Mouse (Mus musculus) limb, embryonic 14.5 days (tissue): ENCODE measurements around the gene Fancc. TPM values are rescaled to one million over a fixed set of nuclear protein-coding genes. Genes with fewer than 3 reads are reported as not detected.

Experiments used
- ATAC-seq: fragments of 200-750 bp; cut with Nextera tagmentation; 2 replicates; pipeline ENCODE4 v1.8.0; 2017; ENCODE audit warnings: low read depth, moderate number of reproducible peaks, moderate TSS enrichment; ENCODE audit not compliant: low FRiP score
- DNase-seq: peaks from one replicate; pipeline ENCODE4 v3.0.0-alpha.2; 2015; ENCODE audit warnings: low spot score
- H3K27ac ChIP-seq: fragments of 300-500 bp; sonication (generic); replicated peaks from 2 replicates; pipeline ENCODE4 v1.5.1; 2014; ENCODE audit warnings: low read depth, mild to moderate bottlenecking, low read length, moderate library complexity, mixed read lengths
- H3K27me3 ChIP-seq: fragments of 300-500 bp; sonication (generic); 2 replicates; pipeline ENCODE4 v1.6.1; 2014; ENCODE audit warnings: low read length, mixed read lengths; ENCODE audit not compliant: control insufficient read depth, insufficient read depth
- H3K36me3 ChIP-seq: fragments of 300-500 bp; sonication (generic); 2 replicates; pipeline ENCODE4 v1.6.1; 2014; ENCODE audit warnings: mild to moderate bottlenecking, low read length, moderate library complexity, mixed read lengths; ENCODE audit not compliant: control insufficient read depth, insufficient read depth
- H3K4me1 ChIP-seq: fragments of 300-500 bp; sonication (generic); 2 replicates; pipeline ENCODE4 v1.6.1; 2014; ENCODE audit warnings: antibody characterized with exemption, low read length, mixed read lengths; ENCODE audit not compliant: control insufficient read depth, insufficient read depth
- H3K4me2 ChIP-seq: fragments of 300-500 bp; sonication (generic); replicated peaks from 2 replicates; pipeline ENCODE4 v1.6.1; 2014; ENCODE audit warnings: low read depth, mild to moderate bottlenecking, low read length, moderate library complexity; ENCODE audit not compliant: severe bottlenecking
- H3K4me3 ChIP-seq: fragments of 300-500 bp; sonication (generic); replicated peaks from 2 replicates; pipeline ENCODE4 v1.5.1; 2014; ENCODE audit warnings: low read length
- H3K9ac ChIP-seq: fragments of 300-500 bp; sonication (generic); 2 replicates; pipeline ENCODE4 v1.6.1; 2014; ENCODE audit warnings: mild to moderate bottlenecking, low read depth, low read length, moderate library complexity; ENCODE audit not compliant: severe bottlenecking
- H3K9me3 ChIP-seq: fragments of 300-500 bp; sonication (generic); 2 replicates; pipeline ENCODE4 v1.6.1; 2016; ENCODE audit warnings: low read length; ENCODE audit not compliant: control insufficient read depth
- POLR2A ChIP-seq: fragments of 200-500 bp; IDR thresholded peaks from 2 replicates; pipeline ENCODE4 v1.8.0; 2012; ENCODE audit warnings: inconsistent platforms, mild to moderate bottlenecking, moderate library complexity, borderline replicate concordance; ENCODE audit not compliant: insufficient read depth, insufficient read length; ENCODE audit errors: extremely low read depth
- WGBS: fragments of 180-500 bp; shearing (Covaris S2); extraction: QIAGEN DNeasy Blood & Tissue Kit; methylation state at CpG from one replicate; pipeline ENCODE4 v1.1.7; 2014; 5-methylcytosine and 5-hydroxymethylcytosine counted together
- polyA plus RNA-seq, 2 experiments: library from polyadenylated mRNA; depleted of rRNA in 1 of 2; stranded (reverse) in 1 of 2; unstranded in 1 of 2; fragments of >200 nt; fragmentation: Nextera tagmentation in 1 of 2; extraction: Ambion mirVana in 1 of 2; gene quantifications; 2 replicates each; pipeline versions ENCODE4 v1.2.1 to v1.2.3; 2012 to 2014

Fancc gene
- polyA plus RNA-seq, 2 experiments, result 20.5 to 22.8 TPM

DNA sequence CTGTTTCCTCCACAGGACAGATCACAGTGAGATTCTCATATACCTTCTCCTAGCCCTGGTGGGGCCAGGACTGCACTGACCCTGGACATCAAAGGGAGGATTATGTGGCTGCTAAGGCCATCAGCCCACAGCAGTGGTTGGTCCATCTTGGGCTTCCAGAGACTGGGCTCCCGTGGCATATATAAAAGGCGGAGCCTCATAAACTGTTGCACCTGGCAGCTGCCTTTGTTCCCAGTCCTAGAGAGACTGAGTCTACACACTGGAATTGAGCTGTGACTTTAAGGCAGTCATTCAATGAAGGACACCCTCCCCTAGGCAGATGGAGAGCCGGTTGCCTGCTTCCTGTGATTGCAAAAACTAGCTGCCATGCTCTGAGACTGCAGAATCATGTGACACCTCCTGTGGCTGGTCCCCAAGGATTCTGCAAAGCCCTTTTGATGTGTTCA is 195.3 kb downstream of the Fancc start:
- Histone ChIP-seq H3K36me3 (peaks cover 86% of the 10 kb centered on the region), H3K9ac (no peak overlapping the region), H3K4me1 (peaks cover 23% of the 10 kb centered on the region), H3K4me2 (no peak overlapping the region), H3K27me3 (no peaks in the 10 kb centered on the region), H3K27ac (peak overlapping the region; percentile 21; the same call in 1 of the 2 replicates), H3K9me3 (no peaks in the 10 kb centered on the region), H3K4me3 (no peak overlapping the region)
- DNase-seq (no peak), ATAC-seq (peak; percentile 48)
- WGBS, result 22% methylated on average over 3 of the region's 3 CpGs
- no peak for TF ChIP-seq POLR2A

DNA sequence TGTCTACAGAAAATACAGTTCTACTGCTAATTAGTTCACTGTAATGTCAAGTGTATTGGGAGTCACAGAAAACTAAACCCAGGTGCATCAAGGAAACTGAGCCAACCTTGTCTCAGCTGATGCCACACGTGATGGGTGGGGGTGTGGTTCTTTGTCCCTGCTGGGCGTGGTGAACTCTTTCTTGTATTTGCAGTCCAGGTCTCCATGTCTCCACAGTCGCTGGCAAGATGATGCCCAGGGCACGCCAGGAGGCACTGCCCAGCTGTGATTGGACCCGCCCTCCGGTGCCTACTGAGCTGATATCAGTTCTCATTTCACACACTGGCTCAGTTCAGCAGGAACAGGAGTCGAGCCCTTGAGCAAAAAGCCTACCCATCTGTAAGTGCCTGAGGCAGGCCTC is 196.1 kb downstream of the Fancc start:
- peaks cover 92% of the 10 kb centered on the region for H3K36me3 ChIP-seq
- H3K9me3 ChIP-seq, result no peaks in the 10 kb centered on the region
- no peak overlapping the region for H3K4me2 ChIP-seq
- TF ChIP-seq POLR2A, result no peak
- no peak for DNase-seq
- H3K27ac ChIP-seq, result 0 out of 2 replicates have a peak overlapping the region, but pooled peaks have one; percentile 21
- H3K9ac ChIP-seq, result no peak overlapping the region
- no peaks in the 10 kb centered on the region for H3K27me3 ChIP-seq
- no peak overlapping the region for H3K4me3 ChIP-seq
- peaks cover 23% of the 10 kb centered on the region for H3K4me1 ChIP-seq
- WGBS, result 62% methylated on average over 7 of the region's 7 CpGs
- no peak for ATAC-seq

DNA sequence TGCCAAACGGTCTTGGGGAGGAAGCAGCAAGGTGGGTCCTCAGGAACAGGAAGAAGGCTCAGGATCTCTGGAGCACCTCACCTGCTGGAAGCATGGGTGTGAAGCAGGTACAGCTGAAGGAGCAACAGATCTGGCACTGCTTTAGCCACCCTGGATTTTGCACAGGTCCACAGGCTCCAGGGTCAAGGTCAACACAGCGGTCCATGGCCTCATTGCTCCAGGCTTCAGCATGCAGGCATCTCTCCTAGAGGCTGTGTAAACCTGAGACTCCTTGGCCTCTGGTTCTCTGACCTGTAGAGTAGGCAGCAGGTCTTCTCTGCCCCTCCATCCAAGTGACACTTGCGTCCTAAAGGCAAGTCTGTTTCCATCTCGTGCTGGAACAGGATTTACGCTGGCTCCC is 198.1 kb downstream of the Fancc start:
- TF ChIP-seq POLR2A, result no peak
- H3K4me3 ChIP-seq, result no peak overlapping the region
- DNase-seq (no peak), ATAC-seq (no peak)
- H3K4me1 ChIP-seq, result peaks cover 17% of the 10 kb centered on the region
- 81% methylated on average over 5 of the region's 5 CpGs for WGBS
- no peaks in the 10 kb centered on the region for H3K27me3 ChIP-seq
- H3K36me3 ChIP-seq, result peaks cover 95% of the 10 kb centered on the region
- no peak overlapping the region for H3K9ac ChIP-seq
- no peak overlapping the region for H3K27ac ChIP-seq
- no peaks in the 10 kb centered on the region for H3K9me3 ChIP-seq
- no peak overlapping the region for H3K4me2 ChIP-seq

DNA sequence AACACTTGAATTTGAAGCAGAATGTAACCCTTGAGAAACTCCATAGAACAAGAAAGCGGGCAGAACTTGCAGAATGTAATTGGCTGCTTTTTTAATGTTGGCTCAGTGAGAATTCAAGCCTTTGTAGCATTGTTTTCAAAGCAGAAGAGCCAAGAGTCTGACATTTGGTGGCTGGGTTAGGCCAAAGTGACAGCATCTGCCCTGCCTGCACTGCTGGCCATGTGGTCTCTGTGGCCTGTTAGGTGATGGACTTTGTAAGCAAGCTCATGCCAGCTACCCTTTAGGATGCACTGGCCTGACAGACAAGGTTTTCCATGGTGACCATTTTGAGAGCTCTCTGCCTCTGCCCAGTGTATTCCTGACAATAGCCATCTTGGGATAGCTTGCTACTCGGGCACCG is 199.1 kb downstream of the Fancc start:
- H3K36me3 ChIP-seq, result peaks cover 93% of the 10 kb centered on the region

DNA sequence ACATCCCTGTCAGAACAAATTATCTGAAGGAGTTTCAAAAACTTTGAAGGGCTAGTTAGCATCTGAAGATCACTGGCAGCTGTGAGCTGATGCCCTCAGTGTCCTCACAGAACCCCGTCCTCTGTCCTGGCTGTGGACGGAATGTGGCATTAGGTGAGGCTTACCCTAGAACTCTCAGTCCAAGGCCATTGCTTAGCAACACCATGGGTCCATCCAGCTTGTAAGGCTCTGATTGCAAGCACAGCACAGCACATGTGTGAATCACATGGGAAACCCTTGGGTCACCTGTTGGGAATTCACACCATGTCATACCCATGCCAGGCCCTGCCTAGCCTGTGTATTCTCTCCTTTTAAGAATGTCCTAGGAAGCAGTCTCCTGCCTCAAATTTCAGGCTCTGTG is 200.1 kb downstream of the Fancc start:
- ATAC-seq (no peak), DNase-seq (no peak)
- WGBS, result 93% methylated on average over 2 of the region's 2 CpGs
- Histone ChIP-seq H3K4me1 (peaks cover 23% of the 10 kb centered on the region), H3K27me3 (no peaks in the 10 kb centered on the region), H3K27ac (no peak overlapping the region), H3K9me3 (no peaks in the 10 kb centered on the region), H3K36me3 (peaks cover 91% of the 10 kb centered on the region), H3K9ac (no peak overlapping the region), H3K4me3 (no peak overlapping the region), H3K4me2 (no peak overlapping the region)
- no peak for TF ChIP-seq POLR2A

More for the DNA sequence above, 199.1 kb downstream of the Fancc start:
- H3K27me3 ChIP-seq, result no peaks in the 10 kb centered on the region
- no peak overlapping the region for H3K4me3 ChIP-seq
- H3K9ac ChIP-seq, result no peak overlapping the region
- H3K27ac ChIP-seq, result no peak overlapping the region
- no peak for TF ChIP-seq POLR2A
- DNase-seq (no peak), ATAC-seq (no peak)
- no peaks in the 10 kb centered on the region for H3K9me3 ChIP-seq
- no peak overlapping the region for H3K4me2 ChIP-seq
- H3K4me1 ChIP-seq, result peaks cover 20% of the 10 kb centered on the region
- WGBS, result 94% methylated on average over 3 of the region's 3 CpGs

GRCm38 (mm10) chr13:63296300-63296699 is 200.8 kb downstream of the Fancc start:
- no peak for TF ChIP-seq POLR2A
- ATAC-seq (no peak), DNase-seq (no peak)
- Histone ChIP-seq H3K4me2 (no peak overlapping the region), H3K27ac (no peak overlapping the region), H3K9me3 (no peaks in the 10 kb centered on the region), H3K4me1 (peaks cover 23% of the 10 kb centered on the region), H3K9ac (no peak overlapping the region), H3K36me3 (peaks cover 89% of the 10 kb centered on the region), H3K27me3 (no peaks in the 10 kb centered on the region), H3K4me3 (no peak overlapping the region)
- WGBS, result 77% methylated on average over 11 of the region's 11 CpGs
